Mouse (Mus musculus): ENCODE results near the gene Nkap. TPM values are rescaled to one million over a fixed set of nuclear protein-coding genes. Genes with fewer than 3 reads are reported as not detected.
A peak's percentile ranks its signal among the peaks of the same experiment; 100 is the strongest.

Nkap gene
- total and polyA plus RNA-seq, 2 experiments from 2014 or later, result 8.1 to 8.2 TPM

DNA sequence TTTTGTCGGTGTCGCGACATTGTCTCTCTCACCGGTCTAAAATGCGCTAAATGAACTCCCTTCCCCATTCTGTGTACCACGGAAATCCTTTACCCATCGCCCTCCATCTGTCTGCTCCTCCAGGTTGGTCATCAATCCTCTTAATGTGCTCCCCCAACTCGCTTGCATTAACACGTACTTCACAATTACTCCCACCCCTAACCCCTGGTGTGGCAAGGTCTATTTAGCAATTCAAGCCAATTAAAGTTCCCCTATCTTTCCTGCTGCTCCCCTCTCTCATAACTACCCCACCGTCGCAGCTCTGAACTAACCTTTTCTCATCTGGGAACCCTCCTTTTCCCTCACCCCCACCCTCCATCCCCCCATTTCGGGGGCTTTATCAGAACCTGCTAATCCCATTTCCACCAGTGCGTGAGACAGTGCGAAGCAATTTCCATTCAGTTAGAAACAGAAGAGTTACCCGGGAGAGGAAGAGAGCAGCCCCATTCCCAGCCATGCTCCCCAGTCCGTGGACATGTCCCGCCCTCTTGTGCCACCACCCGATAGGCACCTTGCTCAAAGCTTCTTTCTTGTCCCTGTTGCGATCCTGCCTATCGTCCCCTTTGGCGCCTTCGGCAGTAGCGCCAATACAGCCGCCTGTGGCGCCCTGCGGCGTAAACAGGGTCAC, 16.9 kb upstream of the Nkap start:
- no peaks in the 10 kb centered on the region for H3K27me3 ChIP-seq (ENCODE audit: control insufficient read depth, insufficient read depth, low read length)
- TF ChIP-seq CTCF (IDR thresholded peaks at IDR 0.05; ENCODE audit: low read depth) (no peak), EP300 (IDR thresholded peaks at IDR 0.05; ENCODE audit: low read depth) (no peak)
- H3K4me2 ChIP-seq (ENCODE audit: low read depth, low read length), result peak overlapping the region; percentile 80
- 17% methylated on average over 27 of the region's 27 CpGs for WGBS
- no peaks in the 10 kb centered on the region for H3K4me1 ChIP-seq (ENCODE audit: control insufficient read depth, insufficient read depth)
- peak overlapping the region; percentile 56 for H3K4me3 ChIP-seq (ENCODE audit: low read depth, low read length)
- DNase-seq (ENCODE audit: low spot score) (no peak), ATAC-seq (ENCODE audit: insufficient read depth, low read depth) (peak; percentile 74)
- H3K9me3 ChIP-seq (replicated peaks; ENCODE audit: control insufficient read depth, low read length), result no peaks in the 10 kb centered on the region
- H3K27ac ChIP-seq (ENCODE audit: low read depth), result peak overlapping the region; percentile 93
- H3K9ac ChIP-seq (replicated peaks; ENCODE audit: low read depth, low read length), result peak overlapping the region; percentile 70
- no peaks in the 10 kb centered on the region for H3K36me3 ChIP-seq (replicated peaks; ENCODE audit: control insufficient read depth, insufficient read depth, low read length)

DNA sequence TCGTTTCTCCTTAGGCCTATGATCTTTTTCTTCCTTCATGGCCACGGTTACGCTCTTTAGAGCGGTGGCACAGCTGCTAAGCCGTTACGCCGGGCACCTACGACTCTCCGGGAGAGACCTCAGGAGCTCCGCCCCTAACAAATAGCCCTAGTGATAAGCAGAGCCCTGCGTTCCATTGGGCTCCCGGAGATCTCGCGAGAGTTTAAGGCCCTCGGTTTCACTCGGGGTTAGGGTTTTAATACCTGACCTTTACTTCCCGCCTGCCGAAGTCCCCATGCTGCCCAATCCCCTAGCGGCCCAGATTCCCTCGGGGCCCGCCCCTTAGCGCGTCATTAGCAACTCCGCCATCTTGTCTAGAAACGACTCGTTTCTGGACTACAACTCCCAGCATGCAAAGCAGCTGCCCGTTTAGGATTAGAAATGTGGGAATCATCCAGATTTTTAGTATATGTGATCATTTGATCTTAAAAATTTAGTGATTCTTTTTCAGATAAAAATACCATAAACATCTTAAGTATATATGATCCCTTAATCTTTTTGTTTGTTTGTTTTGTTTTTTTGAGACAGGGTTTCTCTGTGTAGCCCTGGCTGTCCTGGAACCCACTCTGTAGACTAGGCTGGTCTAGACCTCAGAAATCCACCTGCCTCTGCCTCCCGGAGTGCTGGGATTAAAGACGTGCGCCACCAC, 16.3 kb upstream of the Nkap start, which contains the start of gene Upf3b:
Gene Upf3b, minus strand, starts transcription at position 130 of the 688 bp plus-strand sequence.
- peak within 1 kb of the TSS; percentile 93 for H3K27ac ChIP-seq (ENCODE audit: low read depth)
- H3K9me3 ChIP-seq (replicated peaks; ENCODE audit: control insufficient read depth, low read length), result no peaks in the 10 kb centered on the region
- H3K9ac ChIP-seq (replicated peaks; ENCODE audit: low read depth, low read length), result peak within 1 kb of the TSS; percentile 70
- no peaks in the 10 kb centered on the region for H3K36me3 ChIP-seq (replicated peaks; ENCODE audit: control insufficient read depth, insufficient read depth, low read length)
- TF ChIP-seq CTCF (IDR thresholded peaks at IDR 0.05; ENCODE audit: low read depth), result 0 out of 2 replicates have a peak, but pooled peaks have one; percentile 7
- peak; percentile 64; the same call in 1 of the 2 replicates for TF ChIP-seq EP300 (IDR thresholded peaks at IDR 0.05; ENCODE audit: low read depth)
- peak within 1 kb of the TSS; percentile 56 for H3K4me3 ChIP-seq (ENCODE audit: low read depth, low read length)
- WGBS, result 22% methylated on average over 30 of the region's 30 CpGs
- ATAC-seq (ENCODE audit: insufficient read depth, low read depth), result peak; percentile 98
- peak; percentile 93 for DNase-seq (ENCODE audit: low spot score)
- peak within 1 kb of the TSS; percentile 80 for H3K4me2 ChIP-seq (ENCODE audit: low read depth, low read length)
- no peaks in the 10 kb centered on the region for H3K4me1 ChIP-seq (ENCODE audit: control insufficient read depth, insufficient read depth)
- no peaks in the 10 kb centered on the region for H3K27me3 ChIP-seq (ENCODE audit: control insufficient read depth, insufficient read depth, low read length)

DNA sequence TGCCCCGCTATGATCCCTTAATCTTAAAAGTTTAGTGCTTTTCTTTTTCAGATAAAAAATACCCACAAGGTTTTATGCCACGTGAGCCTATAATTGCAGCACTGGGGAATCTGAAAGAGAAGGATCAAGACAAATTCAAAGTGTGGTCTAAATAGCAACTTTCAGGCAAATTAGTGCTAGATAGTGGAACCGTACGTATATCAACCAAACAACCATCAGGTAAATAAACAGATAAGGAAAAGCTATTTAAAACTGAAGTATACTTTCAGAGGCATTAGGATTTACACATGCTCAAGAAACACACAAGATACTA, 15.8 kb upstream of the Nkap start:
- Histone ChIP-seq H3K36me3 (replicated peaks; ENCODE audit: control insufficient read depth, insufficient read depth, low read length) (no peaks in the 10 kb centered on the region), H3K4me2 (ENCODE audit: low read depth, low read length) (peak overlapping the region; percentile 15; the same call in 1 of the 2 replicates), H3K27ac (ENCODE audit: low read depth) (no peak overlapping the region), H3K9me3 (replicated peaks; ENCODE audit: control insufficient read depth, low read length) (no peaks in the 10 kb centered on the region), H3K9ac (replicated peaks; ENCODE audit: low read depth, low read length) (no peak overlapping the region), H3K27me3 (ENCODE audit: control insufficient read depth, insufficient read depth, low read length) (no peaks in the 10 kb centered on the region), H3K4me3 (ENCODE audit: low read depth, low read length) (no peak overlapping the region), H3K4me1 (ENCODE audit: control insufficient read depth, insufficient read depth) (no peaks in the 10 kb centered on the region)
- TF ChIP-seq EP300 (IDR thresholded peaks at IDR 0.05; ENCODE audit: low read depth) (no peak), CTCF (IDR thresholded peaks at IDR 0.05; ENCODE audit: low read depth) (no peak)
- no peak for DNase-seq (ENCODE audit: low spot score)
- ATAC-seq (ENCODE audit: insufficient read depth, low read depth), result no peak
- 71% methylated on average over 4 of the region's 4 CpGs for WGBS

- Histone ChIP-seq H3K9ac (replicated peaks; ENCODE audit: low read depth, low read length) (no peak overlapping the region), H3K9me3 (replicated peaks; ENCODE audit: control insufficient read depth, low read length) (no peaks in the 10 kb centered on the region), H3K4me1 (ENCODE audit: control insufficient read depth, insufficient read depth) (no peaks in the 10 kb centered on the region), H3K27ac (ENCODE audit: low read depth) (no peak overlapping the region), H3K27me3 (ENCODE audit: control insufficient read depth, insufficient read depth, low read length) (no peaks in the 10 kb centered on the region), H3K4me2 (ENCODE audit: low read depth, low read length) (no peak overlapping the region), H3K36me3 (replicated peaks; ENCODE audit: control insufficient read depth, insufficient read depth, low read length) (no peaks in the 10 kb centered on the region), H3K4me3 (ENCODE audit: low read depth, low read length) (no peak overlapping the region)
- ATAC-seq (ENCODE audit: insufficient read depth, low read depth), result no peak
- 11% methylated on average over 3 of the region's 5 CpGs for WGBS
- TF ChIP-seq CTCF (IDR thresholded peaks at IDR 0.05; ENCODE audit: low read depth), result no peak
- TF ChIP-seq EP300 (IDR thresholded peaks at IDR 0.05; ENCODE audit: low read depth), result no peak
- no peak for DNase-seq (ENCODE audit: low spot score)
These were observed 9.5 kb upstream of the Nkap start for GRCm38 (mm10) chrX:37117085-37117484.

GRCm38 (mm10) chrX:37119585-37119984, 7.0 kb upstream of the Nkap start:
- no peak for ATAC-seq (ENCODE audit: insufficient read depth, low read depth)
- 39% methylated on average over 3 of the region's 3 CpGs for WGBS
- TF ChIP-seq EP300 (IDR thresholded peaks at IDR 0.05; ENCODE audit: low read depth) (no peak), CTCF (IDR thresholded peaks at IDR 0.05; ENCODE audit: low read depth) (no peak)

More at GRCm38 (mm10) chrX:37119585-37119984, 7.0 kb upstream of the Nkap start:
- Histone ChIP-seq H3K9ac (replicated peaks; ENCODE audit: low read depth, low read length) (no peak overlapping the region), H3K9me3 (replicated peaks; ENCODE audit: control insufficient read depth, low read length) (no peaks in the 10 kb centered on the region), H3K4me3 (ENCODE audit: low read depth, low read length) (no peak overlapping the region), H3K27me3 (ENCODE audit: control insufficient read depth, insufficient read depth, low read length) (no peaks in the 10 kb centered on the region), H3K4me2 (ENCODE audit: low read depth, low read length) (no peak overlapping the region), H3K27ac (ENCODE audit: low read depth) (no peak overlapping the region), H3K4me1 (ENCODE audit: control insufficient read depth, insufficient read depth) (no peaks in the 10 kb centered on the region), H3K36me3 (replicated peaks; ENCODE audit: control insufficient read depth, insufficient read depth, low read length) (no peaks in the 10 kb centered on the region)
- no peak for DNase-seq (ENCODE audit: low spot score)

Data from heart, postnatal 0 days (tissue).